Mouse (Mus musculus) MEL (cell line): Measurements from ENCODE around the gene Cdc34. TPM values are rescaled to one million over a fixed set of nuclear protein-coding genes. Genes with fewer than 3 reads are reported as not detected.

Experiments used
- DNase-seq: peaks from one replicate; pipeline ENCODE4 v3.0.0; 2011; ENCODE audit warnings: low read depth, low spot score
- H3K27ac ChIP-seq: 2 replicates; pipeline ENCODE4 v1.5.1; 2012; ENCODE audit warnings: low read depth, mild to moderate bottlenecking, control low read depth, low read length, moderate library complexity; ENCODE audit not compliant: control insufficient read depth
- H3K27me3 ChIP-seq, 2 experiments: fragments of 150-350 bp in 1 of 2; sonication (generic) in 1 of 2; 2 replicates each; pipeline ENCODE4 v1.6.1; 2012; ENCODE audit warnings: low read length in 2 of 2, mild to moderate bottlenecking in 2 of 2, improper control_type of control experiment in 1 of 2, moderate library complexity in 1 of 2; ENCODE audit not compliant: insufficient read depth in 2 of 2, control insufficient read depth in 1 of 2
- H3K36me3 ChIP-seq, 2 experiments: 2 replicates each; pipeline ENCODE4 v1.6.1; 2012 to 2014; ENCODE audit warnings: low read length in 2 of 2, improper control_type of control experiment in 1 of 2, inconsistent platforms in 1 of 2, mild to moderate bottlenecking in 1 of 2; ENCODE audit not compliant: insufficient read depth in 2 of 2, control insufficient read depth in 1 of 2
- H3K4me1 ChIP-seq, 2 experiments: fragments of 150-350 bp in 1 of 2; sonication (generic) in 1 of 2; 2 replicates each; pipeline ENCODE4 v1.6.1; 2012; ENCODE audit warnings: low read length in 2 of 2, improper control_type of control experiment in 1 of 2, mild to moderate bottlenecking in 1 of 2; ENCODE audit not compliant: insufficient read depth in 2 of 2, control insufficient read depth in 1 of 2
- H3K4me3 ChIP-seq, 2 experiments: fragments of 150-350 bp in 1 of 2; sonication (generic) in 1 of 2; 2 replicates each; pipeline ENCODE4 v1.5.1; 2012; ENCODE audit warnings: low read depth in 2 of 2, low read length in 2 of 2, mild to moderate bottlenecking in 2 of 2, moderate library complexity in 2 of 2, control low read depth in 1 of 2, improper control_type of control experiment in 1 of 2; ENCODE audit not compliant: control insufficient read depth in 1 of 2, insufficient read depth in 1 of 2
- H3K79me2 ChIP-seq: 2 replicates; pipeline ENCODE4 v1.6.1; 2012; ENCODE audit warnings: mild to moderate bottlenecking, low read length, moderate library complexity; ENCODE audit not compliant: control insufficient read depth, poor library complexity, insufficient read depth
- H3K9ac ChIP-seq: 2 replicates; pipeline ENCODE4 v1.6.1; 2012; ENCODE audit warnings: low read depth, mild to moderate bottlenecking, control low read depth, low read length, moderate library complexity; ENCODE audit not compliant: control insufficient read depth, poor library complexity, severe bottlenecking
- H3K9me3 ChIP-seq: fragments of 150-350 bp; sonication (generic); replicated peaks from 2 replicates; pipeline ENCODE4 v1.6.1; 2012; ENCODE audit warnings: mild to moderate bottlenecking, low read length, improper control_type of control experiment, moderate library complexity; ENCODE audit not compliant: insufficient read depth
- BHLHE40 ChIP-seq: IDR thresholded peaks from 2 replicates; pipeline ENCODE4 v1.6.1; 2012; ENCODE audit warnings: low read depth, mild to moderate bottlenecking, inconsistent platforms, low read length, improper control_type of control experiment, borderline replicate concordance
- CHD1 ChIP-seq: IDR thresholded peaks from 2 replicates; pipeline ENCODE4 v1.6.1; 2012; ENCODE audit warnings: low read depth, mild to moderate bottlenecking, inconsistent platforms, low read length, improper control_type of control experiment
- CHD2 ChIP-seq: IDR thresholded peaks from 2 replicates; pipeline ENCODE4 v1.6.1; 2011; ENCODE audit warnings: low read length, improper control_type of control experiment
- E2F4 ChIP-seq: IDR thresholded peaks from 2 replicates; pipeline ENCODE4 v1.6.1; 2011; ENCODE audit warnings: low read depth, low read length, improper control_type of control experiment, borderline replicate concordance
- ELF1 ChIP-seq: IDR thresholded peaks from 2 replicates; pipeline ENCODE4 v1.6.1; 2014; ENCODE audit warnings: low read depth, mild to moderate bottlenecking, inconsistent platforms, low read length, improper control_type of control experiment, moderate library complexity
- ETS1 ChIP-seq: IDR thresholded peaks from 2 replicates; pipeline ENCODE4 v1.6.1; 2012; ENCODE audit warnings: low read depth, mild to moderate bottlenecking, inconsistent platforms, low read length, improper control_type of control experiment, moderate library complexity
- GABPA ChIP-seq: IDR thresholded peaks from 2 replicates; pipeline ENCODE4 v1.6.1; 2012; ENCODE audit warnings: low read depth, mild to moderate bottlenecking, inconsistent platforms, low read length, improper control_type of control experiment, moderate library complexity
- GATA1 ChIP-seq: IDR thresholded peaks from 2 replicates; pipeline ENCODE4 v1.6.1; 2011; ENCODE audit warnings: low read depth, low read length, improper control_type of control experiment
- HCFC1 ChIP-seq: IDR thresholded peaks from 2 replicates; pipeline ENCODE4 v1.6.1; 2012; ENCODE audit warnings: low read depth, mild to moderate bottlenecking, inconsistent platforms, low read length, improper control_type of control experiment, moderate library complexity
- JUND ChIP-seq: IDR thresholded peaks from 2 replicates; pipeline ENCODE4 v1.6.1; 2011; ENCODE audit warnings: low read depth, mild to moderate bottlenecking, improper control_type of control experiment, low read length
- KAT2A ChIP-seq: conservative IDR thresholded peaks from 2 replicates; pipeline ENCODE4 v1.6.1; 2012; ENCODE audit warnings: low read depth, low read length, improper control_type of control experiment, inconsistent platforms
- MAFK ChIP-seq: IDR thresholded peaks from 2 replicates; pipeline ENCODE4 v1.6.1; 2011; ENCODE audit warnings: low read depth, mild to moderate bottlenecking, low read length, improper control_type of control experiment, borderline replicate concordance
- MAX ChIP-seq: IDR thresholded peaks from 2 replicates; pipeline ENCODE4 v1.6.1; 2011; ENCODE audit warnings: low read length, improper control_type of control experiment
- MEF2A ChIP-seq: IDR thresholded peaks from 2 replicates; pipeline ENCODE4 v1.6.1; 2014; ENCODE audit warnings: low read depth, mild to moderate bottlenecking, inconsistent platforms, low read length, improper control_type of control experiment; ENCODE audit not compliant: poor library complexity, insufficient replicate concordance, severe bottlenecking; ENCODE audit errors: extremely low read depth
- MXI1 ChIP-seq: IDR thresholded peaks from 2 replicates; pipeline ENCODE4 v1.6.1; 2011; ENCODE audit warnings: mild to moderate bottlenecking, low read depth, low read length, improper control_type of control experiment
- MYB ChIP-seq: IDR thresholded peaks from 2 replicates; pipeline ENCODE4 v1.6.1; 2011; ENCODE audit warnings: mild to moderate bottlenecking, low read depth, low read length, improper control_type of control experiment
- MYC ChIP-seq: IDR thresholded peaks from 2 replicates; pipeline ENCODE4 v1.6.1; 2011; ENCODE audit warnings: low read depth, mild to moderate bottlenecking, low read length, improper control_type of control experiment, moderate library complexity
- NRF1 ChIP-seq: IDR thresholded peaks from 2 replicates; pipeline ENCODE4 v1.6.1; 2014; ENCODE audit warnings: low read depth, mild to moderate bottlenecking, inconsistent platforms, low read length, improper control_type of control experiment, moderate library complexity; ENCODE audit not compliant: poor library complexity, insufficient read depth, severe bottlenecking
- POLR2A ChIP-seq, 2 experiments: IDR thresholded peaks; 2 replicates each; pipeline ENCODE4 v1.6.1; 2011 to 2012; ENCODE audit warnings: low read length in 2 of 2, mild to moderate bottlenecking in 2 of 2, control low read depth in 1 of 2, improper control_type of control experiment in 1 of 2, low read depth in 1 of 2, moderate library complexity in 1 of 2; ENCODE audit not compliant: control insufficient read depth in 1 of 2, insufficient read depth in 1 of 2, poor library complexity in 1 of 2
- POLR2AphosphoS2 ChIP-seq: IDR thresholded peaks from 2 replicates; pipeline ENCODE4 v1.6.1; 2011; ENCODE audit warnings: low read length, improper control_type of control experiment
- RCOR1 ChIP-seq: IDR thresholded peaks from 2 replicates; pipeline ENCODE4 v1.6.1; 2012; ENCODE audit warnings: low read depth, mild to moderate bottlenecking, inconsistent platforms, low read length, improper control_type of control experiment
- TBP ChIP-seq: IDR thresholded peaks from 2 replicates; pipeline ENCODE4 v1.8.0; 2011; ENCODE audit warnings: low read depth, low read length, improper control_type of control experiment
- UBTF ChIP-seq: IDR thresholded peaks from 2 replicates; pipeline ENCODE4 v1.6.1; 2012; ENCODE audit warnings: low read depth, mild to moderate bottlenecking, inconsistent platforms, low read length, improper control_type of control experiment, moderate library complexity, borderline replicate concordance; ENCODE audit not compliant: insufficient read depth
- USF1 ChIP-seq: IDR thresholded peaks from 2 replicates; pipeline ENCODE4 v1.6.1; 2014; ENCODE audit warnings: low read depth, mild to moderate bottlenecking, inconsistent platforms, low read length, improper control_type of control experiment, moderate library complexity
- USF2 ChIP-seq, 2 experiments: IDR thresholded peaks; 2 replicates each; pipeline ENCODE4 v1.6.1; 2011 to 2012; ENCODE audit warnings: improper control_type of control experiment in 2 of 2, low read length in 2 of 2, borderline replicate concordance in 1 of 2, inconsistent platforms in 1 of 2, low read depth in 1 of 2, mild to moderate bottlenecking in 1 of 2; ENCODE audit not compliant: insufficient read depth in 1 of 2
- ZNF384 ChIP-seq: IDR thresholded peaks from 2 replicates; pipeline ENCODE4 v1.6.1; 2012; ENCODE audit warnings: low read depth, mild to moderate bottlenecking, inconsistent platforms, low read length, improper control_type of control experiment
- polyA plus RNA-seq, 2 experiments: library from polyadenylated mRNA; stranded (reverse) in 1 of 2; unstranded in 1 of 2; fragments of >175 nt in 1 of 2; fragments of >200 nt in 1 of 2; gene quantifications; 2 replicates each; pipeline versions ENCODE4 v1.2.1 to v1.2.4; 2012; ENCODE audit warnings: low replicate concordance in 2 of 2, low read depth in 1 of 2; ENCODE audit not compliant: insufficient read length in 2 of 2, insufficient read depth in 1 of 2, missing spikeins in 1 of 2
- total RNA-seq: library from RNA; depleted of rRNA; stranded (reverse); fragments of 300-350 nt; gene quantifications from 2 replicates; pipeline ENCODE4 v1.2.3, GENCODE M21; 2012

Gene Cdc34
- total and polyA plus RNA-seq, 3 experiments: 318 to 422 (median 417) TPM

DNA sequence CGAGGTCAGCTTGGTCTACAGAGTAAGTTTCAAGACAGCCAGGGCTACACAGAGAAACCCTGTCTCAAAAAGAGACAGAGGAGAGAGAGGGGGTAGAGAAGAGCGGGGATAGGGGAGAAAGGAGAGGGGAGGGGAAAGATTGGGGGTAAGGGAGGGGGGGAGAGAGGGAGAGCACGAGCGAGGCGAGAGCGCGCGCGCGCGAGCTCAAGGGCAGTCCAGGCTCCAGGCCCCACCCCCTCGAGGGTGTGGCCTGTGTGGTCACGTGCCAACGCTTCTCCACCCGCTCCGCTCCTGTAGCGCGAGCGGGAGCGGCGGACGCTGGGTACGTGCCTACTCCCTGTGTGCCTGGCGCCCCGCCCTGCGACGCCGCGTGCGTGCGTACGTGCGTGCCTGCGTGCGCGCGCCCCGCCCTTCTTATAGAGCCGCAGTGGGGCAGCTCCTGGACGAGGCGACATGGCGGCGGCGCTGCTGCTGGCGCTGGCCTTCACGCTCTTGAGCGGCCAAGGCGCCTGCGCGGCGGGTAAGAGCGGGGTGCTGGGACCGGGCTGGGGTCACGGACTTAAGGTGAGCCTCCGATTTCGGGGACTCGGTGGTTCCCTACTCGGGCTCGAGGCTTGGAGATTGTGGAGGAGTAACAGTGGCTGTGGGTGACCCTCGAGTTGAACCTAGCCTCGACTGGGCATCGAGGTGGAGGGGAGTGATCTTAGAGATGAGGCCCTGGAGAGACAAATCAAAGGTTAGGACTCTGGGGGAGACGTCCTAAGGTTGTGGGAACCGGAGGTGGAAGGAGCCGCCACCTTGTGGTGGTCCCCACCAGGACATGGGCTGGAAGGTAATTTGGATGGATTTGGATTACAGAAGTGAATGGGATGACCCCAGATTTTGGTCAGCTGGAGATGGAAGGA, 22.3 kb downstream of the Cdc34 start, which contains the start of gene Bsg (continued):
- TF ChIP-seq NRF1 (peak; percentile 71), USF1 (peak; percentile 99)

DNA sequence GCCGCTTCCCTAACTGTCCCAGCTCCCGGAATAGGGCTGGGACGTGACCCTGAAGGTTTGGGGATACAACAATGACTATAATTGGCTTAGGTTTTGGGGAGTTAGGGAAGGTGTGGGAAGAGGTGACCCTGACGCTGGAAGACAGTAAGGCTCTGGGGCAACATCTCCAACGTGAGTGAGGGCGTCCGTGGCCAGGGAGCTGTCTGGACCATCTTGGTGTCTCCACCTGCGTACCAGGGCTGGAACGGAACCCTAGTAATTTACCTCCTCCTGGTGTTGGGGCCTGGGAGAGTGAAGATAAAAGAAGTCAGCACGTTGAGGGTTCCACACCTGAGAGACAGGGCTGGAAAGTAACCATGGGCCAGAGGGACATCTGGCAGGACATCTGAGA, 23.0 kb downstream of the Cdc34 start:
- peaks cover 41% of the 10 kb centered on the region for H3K79me2 ChIP-seq
- H3K4me3 ChIP-seq: peak overlapping the region; percentile 86 to 92
- peaks cover 9 to 16% of the 10 kb centered on the region in 2 experiments; a peak in 3 of 4 replicates for H3K4me1 ChIP-seq
- peak overlapping the region; percentile 84 for H3K9ac ChIP-seq
- TF ChIP-seq POLR2AphosphoS2 (no peak), CHD1 (0 out of 2 replicates have a peak, but pooled peaks have one; percentile 30)
- DNase-seq: no peak
- peaks cover 0 to 14% of the 10 kb centered on the region in 2 experiments; a peak in 2 of 4 replicates for H3K36me3 ChIP-seq
- H3K27ac ChIP-seq: peak overlapping the region; percentile 14; the same call in 1 of the 2 replicates
- H3K9me3 ChIP-seq: no peaks in the 10 kb centered on the region
- no peaks in the 10 kb centered on the region for H3K27me3 ChIP-seq

DNA sequence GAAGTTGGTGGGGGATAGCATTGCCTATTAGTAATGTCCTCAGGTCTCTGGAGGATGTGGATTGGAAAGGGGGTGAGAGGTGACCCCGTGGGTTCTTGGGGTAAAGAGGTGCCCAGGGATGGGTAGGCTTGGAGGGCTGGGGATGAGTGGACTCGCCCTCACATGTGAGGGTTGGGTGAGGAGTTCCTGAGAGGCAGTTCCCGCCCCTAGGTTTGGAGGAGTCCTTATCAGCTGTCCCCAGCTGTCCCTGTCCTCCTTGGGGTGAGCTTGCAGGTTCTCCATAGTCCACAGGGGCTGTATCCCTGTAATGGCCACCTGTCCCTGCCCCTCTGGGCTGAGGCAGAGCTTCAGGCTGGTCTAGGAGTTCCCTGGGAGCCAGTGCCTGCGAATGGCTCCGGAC, 24.0 kb downstream of the Cdc34 start:
- Histone ChIP-seq H3K27me3 (no peaks in the 10 kb centered on the region), H3K4me1 (peaks cover 9 to 16% of the 10 kb centered on the region in 2 experiments; a peak in 3 of 4 replicates), H3K79me2 (peaks cover 41% of the 10 kb centered on the region), H3K27ac (peak overlapping the region; percentile 12), H3K9me3 (no peaks in the 10 kb centered on the region), H3K9ac (peak overlapping the region; percentile 84), H3K4me3 (peak overlapping the region; percentile 86 to 92), H3K36me3 (peaks cover 0 to 14% of the 10 kb centered on the region in 2 experiments; a peak in 2 of 4 replicates)
- DNase-seq: peak; percentile 78
- TF ChIP-seq TBP (no peak), RCOR1 (no peak), MYC (no peak), NRF1 (no peak), HCFC1 (no peak), MEF2A (no peak), MYB (no peak), USF2 (IDR thresholded peaks at IDR 0.05; ENCODE audit: borderline replicate concordance in 1 of 2, insufficient read depth in 1 of 2, low read depth in 1 of 2, low read length in 2 of 2) (no peak), BHLHE40 (no peak), E2F4 (no peak), GABPA (no peak), UBTF (no peak), MAFK (no peak), JUND (no peak), USF1 (no peak), MXI1 (0 out of 2 replicates have a peak, but pooled peaks have one; percentile 41), MAX (no peak), ELF1 (no peak), GATA1 (peak; percentile 83), CHD2 (no peak), ETS1 (peak; percentile 56), POLR2A (IDR thresholded peaks at IDR 0.05; ENCODE audit: control insufficient read depth in 1 of 2, insufficient read depth in 1 of 2, low read depth in 1 of 2, low read length in 2 of 2, poor library complexity in 1 of 2) (peak in 1 of 2 experiments; percentile 36; a peak in 1 of 4 replicates), ZNF384 (no peak), KAT2A (no peak)
